Mouse (Mus musculus) olfactory bulb, adult 2 months (tissue): ENCODE data around the gene Nrp2.

ENCODE experiments used
- CTCF ChIP-seq: fragments of 200-500 bp; IDR thresholded peaks from 2 replicates; pipeline ENCODE4 v1.5.1; 2012; ENCODE audit warnings: low read depth, mild to moderate bottlenecking, low read length, moderate library complexity; ENCODE audit not compliant: insufficient read depth
- POLR2A ChIP-seq: fragments of 200-500 bp; IDR thresholded peaks from 2 replicates; pipeline ENCODE4 v1.6.1; 2012; ENCODE audit warnings: mild to moderate bottlenecking, low read depth, low read length, moderate library complexity; ENCODE audit not compliant: insufficient read depth

GRCm38 (mm10) chr1:62830418-62830769, 127.3 kb downstream of the Nrp2 start:
- TF ChIP-seq CTCF (no peak), POLR2A (no peak)
